Mouse (Mus musculus): ENCODE data around the gene 4930595D18Rik.

4930595D18Rik gene

GRCm38 (mm10) chr12:111165831-111166591, 18.3 kb downstream of the 4930595D18Rik start, which contains the start of gene Traf3:
Gene Traf3 (plus strand): TSS chr12:111166370.
- peak; percentile 46 for DNase-seq (ENCODE audit: low read depth, low spot score)

- DNase-seq (ENCODE audit: low read depth, low spot score), result peak; percentile 67
Observed at GRCm38 (mm10) chr12:111165146-111165812, 19.0 kb downstream of the 4930595D18Rik start.

GRCm38 (mm10) chr12:111164310-111164751, 20.0 kb downstream of the 4930595D18Rik start:
- DNase-seq (ENCODE audit: low read depth, low spot score), result peak; percentile 90

- DNase-seq (ENCODE audit: low read depth, low spot score), result no peak
Observed at GRCm38 (mm10) chr12:111162312-111163061, 21.8 kb downstream of the 4930595D18Rik start.

GRCm38 (mm10) chr12:111161943-111162311, 22.4 kb downstream of the 4930595D18Rik start:
- no peak for DNase-seq (ENCODE audit: low read depth, low spot score)

GRCm38 (mm10) chr12:111160871-111161270, 23.4 kb downstream of the 4930595D18Rik start:
- DNase-seq (ENCODE audit: low read depth, low spot score), result no peak

GRCm38 (mm10) chr12:111159659-111160428, 24.4 kb downstream of the 4930595D18Rik start:
- DNase-seq (ENCODE audit: low read depth, low spot score), result peak; percentile 56

- DNase-seq (ENCODE audit: low read depth, low spot score), result no peak
Observed at GRCm38 (mm10) chr12:111155756-111156155, 28.5 kb downstream of the 4930595D18Rik start.

- no peak for DNase-seq (ENCODE audit: low read depth, low spot score)
Observed at GRCm38 (mm10) chr12:111154641-111155040, 29.6 kb downstream of the 4930595D18Rik start.

- no peak for DNase-seq (ENCODE audit: low read depth, low spot score)
Observed at GRCm38 (mm10) chr12:111153946-111154345, 30.3 kb downstream of the 4930595D18Rik start.

- DNase-seq (ENCODE audit: low read depth, low spot score), result no peak
Observed at GRCm38 (mm10) chr12:111152981-111153710, 31.1 kb downstream of the 4930595D18Rik start.

- DNase-seq (ENCODE audit: low read depth, low spot score), result no peak
Observed at GRCm38 (mm10) chr12:111152579-111152978, 31.7 kb downstream of the 4930595D18Rik start.

GRCm38 (mm10) chr12:111151422-111152156, 32.7 kb downstream of the 4930595D18Rik start:
- no peak for DNase-seq (ENCODE audit: low read depth, low spot score)

- DNase-seq (ENCODE audit: low read depth, low spot score), result no peak
Observed at GRCm38 (mm10) chr12:111150236-111150596, 34.1 kb downstream of the 4930595D18Rik start.

GRCm38 (mm10) chr12:111149495-111150235, 34.6 kb downstream of the 4930595D18Rik start:
- no peak for DNase-seq (ENCODE audit: low read depth, low spot score)

- no peak for DNase-seq (ENCODE audit: low read depth, low spot score)
Observed at GRCm38 (mm10) chr12:111145269-111145668, 39.0 kb downstream of the 4930595D18Rik start.

GRCm38 (mm10) chr12:111144598-111144997, 39.7 kb downstream of the 4930595D18Rik start:
- no peak for DNase-seq (ENCODE audit: low read depth, low spot score)

- no peak for DNase-seq (ENCODE audit: low read depth, low spot score)
Observed at GRCm38 (mm10) chr12:111143509-111144063, 40.7 kb downstream of the 4930595D18Rik start.

- no peak for DNase-seq (ENCODE audit: low read depth, low spot score)
Observed at GRCm38 (mm10) chr12:111143005-111143508, 41.2 kb downstream of the 4930595D18Rik start.
